Mouse (Mus musculus) heart, adult 9 months (tissue): ENCODE data around the gene Rcan3.

Experiments used
- DNase-seq, 2 experiments: peaks; one replicate each; pipeline ENCODE4 v3.0.0; 2022; ENCODE audit warnings: low spot score in 2 of 2

Rcan3 gene

DNA sequence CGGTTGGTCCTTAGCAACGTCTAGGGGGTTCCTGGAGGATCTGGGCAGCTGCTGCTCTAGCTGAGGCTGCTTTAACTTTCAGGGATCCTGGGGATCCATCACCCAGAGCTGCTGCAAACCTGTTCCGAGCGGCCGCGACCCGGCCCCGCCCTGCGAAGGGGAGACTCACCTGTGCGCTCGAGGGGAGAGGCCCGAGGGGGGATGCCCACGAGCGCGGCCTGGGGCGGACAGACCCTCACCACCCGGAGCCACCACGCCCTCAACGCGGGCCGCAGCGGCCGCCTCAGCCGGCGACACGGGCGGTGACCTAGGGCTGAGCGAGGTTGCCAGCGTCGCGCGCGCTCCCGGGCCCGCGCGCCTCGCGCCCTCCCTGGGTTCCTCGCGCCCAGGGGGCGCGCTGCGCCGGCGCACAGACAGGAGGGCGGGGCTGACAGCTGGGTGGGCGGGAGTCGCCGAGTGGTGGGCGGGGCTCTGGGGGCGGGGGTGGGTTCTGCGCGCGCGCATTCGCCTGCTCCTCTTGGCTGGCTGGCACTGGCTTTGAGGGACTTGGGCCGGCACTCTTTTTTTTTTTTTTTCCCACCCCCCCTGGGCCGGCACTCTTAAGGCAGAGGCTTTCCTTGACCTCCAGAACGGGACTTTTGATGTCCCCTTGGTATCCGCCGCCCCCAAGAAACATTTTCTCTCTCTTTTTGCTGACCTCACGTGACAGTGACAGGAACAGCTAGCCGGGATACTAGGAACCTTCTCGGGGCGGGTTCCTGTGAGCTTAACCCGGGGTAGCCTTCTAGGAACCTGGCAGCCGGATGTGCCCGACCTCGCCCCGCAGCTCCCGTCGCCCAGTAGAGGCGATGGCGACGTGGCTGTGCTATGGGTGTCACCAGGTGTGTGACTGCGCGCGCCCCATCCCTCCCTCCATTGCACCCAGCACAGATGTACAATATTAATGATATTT, at the start of gene Rcan3:
Gene Rcan3, minus strand, starts transcription at position 411 of the 952 bp plus-strand sequence.
- DNase-seq = peak; percentile 73 to 83

DNA sequence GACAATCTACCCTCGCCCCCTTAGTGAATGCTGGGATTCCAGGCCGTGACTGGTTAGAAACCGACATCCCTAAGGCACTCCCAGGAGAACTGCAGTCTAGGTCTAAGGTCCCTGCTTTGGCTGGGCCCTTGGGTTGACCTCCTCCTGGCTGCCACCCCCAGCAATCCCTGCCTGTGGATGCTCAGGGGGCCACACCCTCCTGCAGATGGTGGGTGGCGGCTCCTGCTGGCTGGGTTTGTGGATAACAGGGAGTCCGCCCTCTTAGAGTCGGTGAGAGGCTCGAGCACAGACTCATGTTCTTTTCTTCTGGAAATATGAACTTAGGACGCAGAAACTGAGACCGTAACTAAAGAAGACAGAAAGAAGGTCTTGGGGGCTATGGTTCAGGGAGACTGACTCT, 46.7 kb upstream of the Rcan3 start:
- DNase-seq = no peak

DNA sequence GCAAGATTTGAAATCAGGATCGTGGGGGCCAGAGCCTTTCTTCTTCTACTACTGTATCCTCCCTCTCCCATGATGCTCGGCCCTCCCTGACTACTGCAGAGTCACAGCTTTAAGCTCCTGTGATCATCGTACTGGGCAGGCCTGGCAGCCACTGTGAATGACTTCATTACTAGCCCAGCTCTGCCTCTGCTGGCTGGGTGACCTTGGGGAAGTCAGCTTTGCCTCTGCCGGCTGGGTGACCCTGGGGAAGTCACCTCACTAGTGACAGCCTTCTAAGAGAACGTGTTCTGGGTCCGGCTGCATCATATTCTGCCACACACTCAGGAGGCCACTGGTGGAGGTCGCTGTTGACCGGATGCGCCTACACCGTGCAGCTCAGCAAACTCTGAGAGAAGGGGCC, 44.2 kb upstream of the Rcan3 start:
- no peak for DNase-seq

- no peak for DNase-seq
Measured at GRCm38 (mm10) chr4:135463406-135463805, 29.8 kb upstream of the Rcan3 start.

DNA sequence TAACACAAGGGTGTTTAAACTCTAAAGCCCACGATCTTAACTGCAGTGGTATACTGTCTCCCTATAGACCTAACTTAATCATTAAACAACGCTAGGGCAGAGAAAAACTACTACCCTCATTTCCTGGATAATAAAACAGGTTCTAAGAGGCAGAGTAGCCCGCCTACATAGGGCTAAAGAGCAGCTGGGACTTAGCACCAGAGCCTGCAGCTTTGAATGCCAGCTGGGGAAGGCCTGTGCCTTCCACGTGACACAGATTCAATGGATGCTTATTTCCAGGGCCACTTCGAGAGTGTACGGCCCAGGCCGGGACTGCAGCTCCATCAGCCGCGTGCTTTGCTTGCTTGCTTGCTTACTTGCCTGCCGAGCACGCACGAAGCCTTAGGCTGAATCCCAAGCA, 19.9 kb upstream of the Rcan3 start:
- DNase-seq = no peak

DNA sequence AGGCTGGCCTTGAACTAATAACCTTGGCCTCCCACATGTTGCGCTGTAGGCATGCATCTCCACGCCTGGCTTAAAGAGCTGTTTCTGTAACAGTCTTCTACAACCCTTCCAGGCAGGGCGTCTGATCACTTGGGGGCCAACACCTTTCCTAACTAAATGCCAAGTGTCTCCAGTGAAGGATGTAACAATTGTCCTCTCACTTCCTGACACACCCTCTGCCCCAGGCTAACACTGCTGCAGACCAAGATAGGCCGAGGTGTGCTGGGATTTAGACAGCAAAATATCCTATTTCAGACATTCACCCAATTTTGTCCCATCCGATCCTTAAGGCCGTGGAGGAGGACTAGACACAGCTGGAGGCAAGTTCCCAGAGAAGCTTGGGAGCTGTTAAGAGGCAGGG, 19.5 kb upstream of the Rcan3 start:
- DNase-seq = peak in 1 of 2 experiments; percentile 34

DNA sequence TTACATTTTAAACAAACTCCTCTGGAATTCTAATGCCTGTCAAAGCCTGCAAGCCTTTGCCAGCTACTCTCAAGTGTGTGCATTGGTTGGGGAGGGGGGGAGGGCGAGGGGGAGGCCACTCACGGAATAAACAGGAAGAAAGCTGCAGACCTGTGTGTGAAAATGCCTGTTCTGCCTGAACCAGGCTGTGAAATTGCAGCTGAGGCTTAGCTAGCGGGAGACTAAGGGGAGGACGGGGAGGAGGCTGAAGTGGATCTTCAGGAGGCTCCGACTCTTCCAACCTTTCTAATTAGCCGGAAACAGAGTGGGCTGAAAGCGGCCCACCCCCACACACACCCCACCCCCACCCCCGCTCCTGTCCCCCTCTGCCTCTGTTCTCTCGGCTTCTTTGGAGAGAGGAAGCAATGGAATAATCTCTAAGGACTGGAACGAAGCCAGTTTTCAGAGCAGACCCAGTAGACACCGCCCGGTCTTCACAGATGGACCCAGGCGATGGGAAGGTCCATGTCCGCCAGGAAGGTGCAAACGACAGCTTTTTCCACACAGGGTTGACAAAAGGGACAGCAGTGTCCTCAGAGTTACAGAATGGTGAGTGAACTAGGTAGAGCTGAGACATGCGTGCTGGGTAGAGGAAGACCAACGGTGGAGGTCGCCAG, 17.8 kb upstream of the Rcan3 start:
- no peak for DNase-seq

DNA sequence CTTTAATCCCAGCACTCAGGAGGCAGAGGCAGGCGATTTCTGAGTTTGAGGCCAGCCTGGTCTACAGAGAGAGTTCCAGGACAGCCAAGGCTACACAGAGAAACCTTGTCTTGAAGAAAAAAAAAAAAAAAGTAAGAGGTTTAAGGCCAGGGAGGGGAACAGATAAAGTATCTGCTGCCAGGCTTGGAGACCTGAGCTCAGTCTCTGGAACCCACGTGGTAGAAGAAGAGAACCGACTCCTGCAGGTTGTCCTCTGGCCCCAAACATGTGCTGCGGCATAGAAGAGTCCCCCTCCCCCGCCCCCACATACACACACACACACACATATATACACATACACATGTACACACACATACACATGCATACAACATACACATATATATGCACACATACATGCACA, 8.8 kb upstream of the Rcan3 start:
- DNase-seq = no peak

DNA sequence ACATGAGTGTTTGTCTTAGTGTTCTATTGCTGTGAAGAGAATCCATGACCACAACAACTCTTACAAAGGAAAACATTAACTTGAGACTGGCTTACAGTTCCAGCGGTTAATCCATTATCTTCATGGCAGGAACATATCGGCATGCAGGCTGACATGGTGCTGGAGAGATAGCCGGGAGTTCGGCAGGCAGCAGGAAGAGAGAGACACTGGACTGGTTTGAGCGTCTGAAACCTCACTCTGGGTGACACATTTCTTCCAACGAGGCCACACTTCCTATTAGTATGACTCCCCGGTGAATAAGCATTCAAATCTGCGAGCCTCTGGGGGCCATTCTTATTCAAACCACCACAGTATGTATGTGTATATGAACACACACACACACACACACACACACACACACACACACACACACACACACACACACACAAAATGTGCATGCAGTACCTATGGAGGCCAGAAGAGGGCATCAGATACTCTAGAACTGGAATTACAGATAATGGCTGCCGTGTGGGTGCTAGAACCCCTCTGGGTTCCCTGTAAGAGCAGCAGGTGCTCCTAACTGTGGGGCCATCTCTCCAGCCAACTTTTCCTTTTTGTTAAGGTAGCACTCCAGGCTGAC, 6.4 kb upstream of the Rcan3 start:
- DNase-seq = no peak

DNA sequence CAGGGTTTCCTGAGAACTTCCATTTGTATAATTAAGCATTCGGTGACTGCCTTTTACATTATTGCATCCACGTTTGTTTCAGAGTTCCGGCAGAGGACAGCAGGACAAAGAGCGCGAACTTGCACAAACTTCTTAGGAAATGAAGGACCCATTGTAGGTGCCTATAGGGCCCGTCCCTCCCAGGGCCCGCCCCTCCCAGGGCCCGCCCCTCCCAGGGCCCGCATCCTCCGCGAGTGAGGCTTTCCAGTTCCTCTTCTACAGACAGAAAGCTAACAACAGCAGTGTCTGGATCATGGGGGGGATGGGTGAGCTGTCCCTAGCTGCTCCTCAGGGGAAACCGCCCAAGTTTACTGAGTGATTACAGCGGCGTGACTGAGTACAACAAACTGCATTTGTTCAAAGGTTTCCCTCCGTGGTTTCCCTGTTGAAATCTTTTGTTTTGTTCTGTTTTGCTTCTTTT, 5.6 kb upstream of the Rcan3 start:
- DNase-seq = peak; percentile 47 to 54

GRCm38 (mm10) chr4:135437924-135438323, 4.3 kb upstream of the Rcan3 start:
- DNase-seq = no peak

DNA sequence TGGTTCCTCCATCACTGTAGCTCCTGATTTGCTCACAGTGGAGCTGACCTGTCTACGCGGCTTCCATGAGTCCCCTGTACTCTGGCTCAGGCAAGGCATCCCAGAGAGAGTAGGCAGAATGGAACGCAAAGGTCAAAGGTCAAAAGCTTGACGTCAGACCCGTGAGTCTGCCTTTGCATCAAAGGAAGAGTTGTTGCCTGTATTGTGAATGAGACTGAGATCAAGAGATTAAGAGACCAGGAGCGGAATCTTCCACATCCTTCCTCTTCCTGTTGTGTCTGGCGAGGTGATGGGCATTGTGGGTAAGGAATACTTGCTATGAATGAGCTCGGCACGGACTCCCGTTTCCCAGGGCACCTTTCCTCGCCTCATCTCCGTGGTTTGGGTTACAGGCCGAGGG, 2.6 kb upstream of the Rcan3 start:
- peak; percentile 24 to 42 for DNase-seq

DNA sequence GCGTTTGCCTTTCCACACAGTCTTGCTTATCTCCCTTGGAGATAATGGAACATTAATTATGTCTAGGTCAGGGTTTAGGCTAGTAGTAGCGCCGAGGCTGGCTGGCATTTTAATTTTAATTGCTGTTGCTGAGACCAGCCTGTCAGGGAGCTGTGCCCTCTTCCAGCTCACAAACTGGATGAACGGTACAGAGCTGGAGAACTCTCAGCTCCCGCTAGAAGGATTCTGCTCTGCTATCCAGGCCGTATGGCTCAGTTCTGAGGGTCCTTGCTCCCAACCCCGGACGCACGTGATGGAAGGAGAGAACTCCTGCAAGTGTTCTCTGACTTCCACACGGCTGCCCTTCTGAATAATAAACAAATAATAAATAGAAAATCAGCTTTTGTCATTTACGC, 739 bp upstream of the Rcan3 start:
- DNase-seq = no peak

- no peak for DNase-seq
Measured at GRCm38 (mm10) chr4:135433086-135433442, 589 bp downstream of the Rcan3 start.

GRCm38 (mm10) chr4:135429990-135430760, 3.5 kb downstream of the Rcan3 start:
- no peak for DNase-seq

DNA sequence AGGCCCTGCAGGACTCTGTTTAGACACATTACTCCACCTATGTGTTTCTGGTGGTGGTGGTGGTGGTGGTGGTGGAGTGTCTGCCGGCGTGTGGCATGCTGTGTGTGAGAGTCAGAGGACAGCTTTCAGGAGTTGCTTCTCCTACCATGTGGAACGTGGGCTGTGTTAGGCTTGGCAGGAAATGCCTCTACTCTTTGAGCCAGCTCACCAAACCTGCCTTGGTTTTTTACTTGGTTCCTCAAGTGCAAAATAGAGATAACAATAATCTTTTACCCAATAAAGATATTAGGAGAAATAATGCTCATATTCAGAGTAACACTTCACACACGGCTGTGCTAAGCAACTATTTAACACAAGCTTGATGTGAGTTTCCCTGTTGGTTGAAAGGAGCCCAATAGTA, 4.3 kb downstream of the Rcan3 start:
- DNase-seq = no peak

DNA sequence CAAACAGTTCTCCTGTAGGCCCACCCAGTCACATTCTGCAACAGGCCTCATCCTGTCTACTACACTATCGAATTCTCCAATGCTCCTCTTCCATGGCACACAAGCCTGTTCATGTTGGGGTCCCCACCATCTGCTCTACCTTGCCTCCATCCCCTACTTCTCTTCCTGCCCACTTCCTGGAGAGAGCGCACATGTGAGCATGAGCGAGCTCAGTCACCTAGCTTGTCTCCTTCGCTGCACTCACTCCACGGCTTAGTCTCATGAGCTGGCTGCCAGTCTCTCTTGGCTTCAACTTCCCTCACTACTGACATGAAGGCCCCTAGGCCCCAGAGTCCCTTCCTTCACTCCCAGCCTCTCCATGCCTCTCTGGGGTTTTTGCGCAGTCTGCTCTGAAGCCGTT, 7.1 kb downstream of the Rcan3 start:
- DNase-seq = no peak

GRCm38 (mm10) chr4:135425625-135426024, 8.0 kb downstream of the Rcan3 start:
- DNase-seq = no peak

- no peak for DNase-seq
Measured at GRCm38 (mm10) chr4:135420961-135421360, 12.7 kb downstream of the Rcan3 start.

DNA sequence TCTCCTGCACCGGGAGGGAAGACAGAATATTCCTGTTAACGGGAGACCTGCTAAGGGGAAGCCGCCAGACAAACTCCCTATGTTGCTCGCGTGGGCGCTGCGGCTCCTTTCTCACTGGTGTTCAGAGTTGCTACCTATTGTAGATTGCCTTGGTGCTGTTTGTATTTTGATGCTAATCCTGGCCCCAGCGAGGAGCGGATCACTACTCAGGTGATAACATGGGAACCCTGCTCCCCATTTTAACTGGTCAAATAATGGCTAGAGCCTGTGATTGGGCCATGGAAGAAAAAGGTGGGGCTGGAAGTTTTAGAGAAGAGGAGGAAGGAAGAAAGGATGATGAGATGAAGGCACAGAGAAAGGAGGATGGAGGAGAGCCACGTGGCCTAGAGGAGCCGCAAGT, 13.2 kb downstream of the Rcan3 start:
- DNase-seq = no peak

DNA sequence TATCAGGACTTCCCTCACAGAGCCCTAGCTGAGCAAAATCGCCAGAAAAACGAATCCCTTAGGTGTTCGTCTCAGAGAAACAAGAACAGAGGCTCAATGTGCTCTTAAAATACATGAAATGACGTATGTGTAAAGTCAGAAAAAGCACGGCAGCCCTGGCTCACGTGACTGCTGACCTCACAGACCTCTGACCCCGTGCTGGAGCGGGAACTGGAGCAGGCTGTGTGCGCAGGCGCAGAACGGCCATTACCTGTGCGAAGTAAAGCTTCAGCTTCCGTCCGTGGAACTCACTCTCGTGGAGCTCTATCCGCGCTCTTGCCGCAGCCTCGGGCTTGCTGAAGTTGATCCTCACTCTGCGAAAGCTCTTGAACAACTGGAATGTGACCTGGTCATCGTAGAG, 13.7 kb downstream of the Rcan3 start:
- DNase-seq = no peak

DNA sequence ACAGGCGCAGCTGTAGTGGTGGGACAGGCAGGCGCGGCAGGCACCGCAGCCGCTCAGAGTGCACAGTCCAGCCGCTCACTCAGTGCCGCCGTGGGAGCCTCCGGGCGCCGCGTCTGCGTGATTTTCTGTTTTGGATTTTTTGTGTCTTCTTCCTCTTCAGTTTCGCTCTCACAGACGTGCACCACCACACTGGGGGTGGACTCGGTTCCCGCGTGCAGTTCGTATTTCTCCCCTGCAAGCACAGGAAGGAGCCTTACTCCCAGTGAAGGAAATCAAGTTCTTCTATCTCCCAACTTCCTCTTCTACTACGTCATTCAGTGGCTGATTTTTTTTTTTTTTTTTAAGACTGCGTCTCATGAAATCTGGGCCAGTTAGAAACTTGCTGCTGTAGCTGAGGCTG, 17.3 kb downstream of the Rcan3 start:
- no peak for DNase-seq
